Mouse (Mus musculus): ENCODE measurements around the gene Wars2.

Gene Wars2
- long read RNA-seq, experiment 1, full-length matches to known transcripts, result 4 of 9 reads
- long read RNA-seq, experiment 1, partial matches to known transcripts, result 2 of 9 reads
- long read RNA-seq, experiment 1, other reads (novel, unspliced or antisense), result 3 of 9 reads
- long read RNA-seq, experiment 2, full-length matches to known transcripts, result 1 of 4 reads
- long read RNA-seq, experiment 2, partial matches to known transcripts, result 1 of 4 reads
- long read RNA-seq, experiment 2, other reads (novel, unspliced or antisense), result 2 of 4 reads

- intact Hi-C loops (cut with DNase I), result loop anchor here (10.0 kb wide), 1 partner anchor 226 kb away; no protein-coding TSS in a partner anchor
Observed at GRCm38 (mm10) chr3:99140940-99141854, at the start of gene Wars2. Wars2 (plus strand) TSS chr3:99141068.

- intact Hi-C loops (cut with DNase I), result no loop called here
Observed at GRCm38 (mm10) chr3:99096816-99097215, 44.1 kb upstream of the Wars2 start.

- intact Hi-C loops (cut with DNase I), result no loop called here
Observed at GRCm38 (mm10) chr3:99110353-99111213, 30.3 kb upstream of the Wars2 start.

- intact Hi-C loops (cut with DNase I), result no loop called here
Observed at GRCm38 (mm10) chr3:99111214-99111608, 29.7 kb upstream of the Wars2 start.

GRCm38 (mm10) chr3:99113266-99113837 is 27.5 kb upstream of the Wars2 start:
- intact Hi-C loops (cut with DNase I), result no loop called here

- intact Hi-C loops (cut with DNase I), result no loop called here
Observed at GRCm38 (mm10) chr3:99120942-99121341, 19.9 kb upstream of the Wars2 start.

GRCm38 (mm10) chr3:99130521-99130920 is 10.3 kb upstream of the Wars2 start:
- intact Hi-C loops (cut with DNase I), result no loop called here

GRCm38 (mm10) chr3:99131973-99132372 is 8.9 kb upstream of the Wars2 start:
- intact Hi-C loops (cut with DNase I), result no loop called here

- intact Hi-C loops (cut with DNase I), result no loop called here
Observed at GRCm38 (mm10) chr3:99133913-99134312, 7.0 kb upstream of the Wars2 start.

GRCm38 (mm10) chr3:99147886-99148285 is 7.0 kb downstream of the Wars2 start:
- intact Hi-C loops (cut with DNase I), result loop anchor here (10.0 kb wide), 1 partner anchor 233 kb away; no protein-coding TSS in a partner anchor

GRCm38 (mm10) chr3:99149035-99149434 is 8.2 kb downstream of the Wars2 start:
- intact Hi-C loops (cut with DNase I), result loop anchor here (10.0 kb wide), 1 partner anchor 234 kb away; no protein-coding TSS in a partner anchor

GRCm38 (mm10) chr3:99156286-99156685 is 15.4 kb downstream of the Wars2 start:
- intact Hi-C loops (cut with DNase I), result no loop called here

GRCm38 (mm10) chr3:99156987-99157386 is 16.1 kb downstream of the Wars2 start:
- intact Hi-C loops (cut with DNase I), result no loop called here

- intact Hi-C loops (cut with DNase I), result no loop called here
Observed at GRCm38 (mm10) chr3:99157451-99158015, 16.7 kb downstream of the Wars2 start.

GRCm38 (mm10) chr3:99160016-99160415 is 19.1 kb downstream of the Wars2 start:
- intact Hi-C loops (cut with DNase I), result no loop called here

- intact Hi-C loops (cut with DNase I), result no loop called here
Observed at GRCm38 (mm10) chr3:99162191-99162590, 21.3 kb downstream of the Wars2 start.

- intact Hi-C loops (cut with DNase I), result no loop called here
Observed at GRCm38 (mm10) chr3:99167734-99168133, 26.9 kb downstream of the Wars2 start.

- intact Hi-C loops (cut with DNase I), result no loop called here
Observed at GRCm38 (mm10) chr3:99173178-99173577, 32.3 kb downstream of the Wars2 start.

GRCm38 (mm10) chr3:99174658-99175304 is 33.9 kb downstream of the Wars2 start:
- intact Hi-C loops (cut with DNase I), result no loop called here

Data from adrenal gland (tissue).